Mouse (Mus musculus) liver, embryonic 15.5 days (tissue): ENCODE measurements at regions not wholly inside any gene's neighbourhood (a gene's known extent, or its start where the extent isn't known, plus 50 kb on each side); places are given as distances from the start of the nearest gene placed in this dataset.
A peak's percentile ranks its signal among the peaks of the same experiment; 100 is the strongest.

Experiments used
- ATAC-seq: fragments of 200-750 bp; cut with Nextera tagmentation; 2 replicates; pipeline ENCODE4 v1.8.0; 2017; ENCODE audit warnings: moderate number of reproducible peaks, mild to moderate bottlenecking, moderate library complexity; ENCODE audit not compliant: insufficient read depth
- H3K27ac ChIP-seq: fragments of 300-500 bp; sonication (generic); replicated peaks from 2 replicates; pipeline ENCODE4 v1.5.1; 2015; ENCODE audit warnings: mild to moderate bottlenecking, inconsistent platforms
- H3K27me3 ChIP-seq: fragments of 300-500 bp; sonication (generic); 2 replicates; pipeline ENCODE4 v1.6.1; 2015; ENCODE audit warnings: mild to moderate bottlenecking, inconsistent platforms
- H3K36me3 ChIP-seq: fragments of 300-500 bp; sonication (generic); replicated peaks from 2 replicates; pipeline ENCODE4 v1.6.1; 2015; ENCODE audit warnings: moderate library complexity, mild to moderate bottlenecking, inconsistent platforms
- H3K4me1 ChIP-seq: fragments of 300-500 bp; sonication (generic); replicated peaks from 2 replicates; pipeline ENCODE4 v1.6.1; 2015; ENCODE audit warnings: inconsistent platforms
- H3K4me2 ChIP-seq: fragments of 300-500 bp; sonication (generic); 2 replicates; pipeline ENCODE4 v1.6.1; 2015; ENCODE audit warnings: moderate library complexity, mild to moderate bottlenecking, inconsistent platforms
- H3K4me3 ChIP-seq: fragments of 300-500 bp; sonication (generic); replicated peaks from 2 replicates; pipeline ENCODE4 v1.5.1; 2015; ENCODE audit warnings: mild to moderate bottlenecking, inconsistent platforms
- H3K9ac ChIP-seq: fragments of 300-500 bp; sonication (generic); 2 replicates; pipeline ENCODE4 v1.6.1; 2015; ENCODE audit warnings: moderate library complexity, mild to moderate bottlenecking, inconsistent platforms
- H3K9me3 ChIP-seq: fragments of 300-500 bp; sonication (generic); replicated peaks from 2 replicates; pipeline ENCODE4 v1.6.1; 2016; ENCODE audit warnings: inconsistent platforms
- WGBS: fragments of 180-500 bp; shearing (Covaris S2); methylation state at CpG from one replicate; pipeline ENCODE4 v1.1.7; 2015; ENCODE audit warnings: mixed read lengths; ENCODE audit not compliant: insufficient replicate concordance; 5-methylcytosine and 5-hydroxymethylcytosine counted together

GRCm38 (mm10) chr19:14742361-14742760, 144.5 kb upstream of the Tle4 start:
- Histone ChIP-seq H3K4me3 (no peak overlapping the region), H3K9me3 (no peaks in the 10 kb centered on the region), H3K9ac (no peak overlapping the region), H3K4me2 (no peak overlapping the region), H3K36me3 (no peaks in the 10 kb centered on the region), H3K27me3 (no peaks in the 10 kb centered on the region; the same call in 1 of the 2 replicates), H3K27ac (no peak overlapping the region), H3K4me1 (no peaks in the 10 kb centered on the region)
- ATAC-seq: no peak
- 69% methylated on average over 3 of the region's 3 CpGs for WGBS

DNA sequence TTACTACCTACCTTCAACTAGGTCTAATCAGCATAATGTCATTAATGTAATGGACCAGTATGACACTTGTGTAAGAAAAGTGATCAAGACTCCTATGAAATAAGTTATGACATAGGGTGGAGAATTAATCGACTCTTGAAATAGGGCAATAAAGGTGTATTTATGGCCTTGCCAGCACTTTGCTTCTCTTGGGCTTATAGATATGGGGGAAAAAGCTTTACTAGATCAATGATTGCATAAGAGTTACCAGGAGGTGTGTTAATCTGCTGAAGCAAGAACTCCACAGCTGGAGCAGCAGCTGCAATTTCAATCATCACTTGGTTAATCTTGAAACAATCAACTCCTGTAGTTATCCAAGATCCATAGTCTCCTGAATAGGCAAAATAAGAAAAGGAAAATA, 143.1 kb upstream of the Tle4 start:
- no peak for ATAC-seq
- Histone ChIP-seq H3K4me3 (no peak overlapping the region), H3K27ac (no peak overlapping the region), H3K36me3 (no peaks in the 10 kb centered on the region), H3K27me3 (no peaks in the 10 kb centered on the region), H3K4me2 (no peak overlapping the region), H3K4me1 (no peaks in the 10 kb centered on the region), H3K9me3 (no peaks in the 10 kb centered on the region), H3K9ac (no peak overlapping the region)
- WGBS: 63% methylated on average over 1 of the region's 1 CpGs

DNA sequence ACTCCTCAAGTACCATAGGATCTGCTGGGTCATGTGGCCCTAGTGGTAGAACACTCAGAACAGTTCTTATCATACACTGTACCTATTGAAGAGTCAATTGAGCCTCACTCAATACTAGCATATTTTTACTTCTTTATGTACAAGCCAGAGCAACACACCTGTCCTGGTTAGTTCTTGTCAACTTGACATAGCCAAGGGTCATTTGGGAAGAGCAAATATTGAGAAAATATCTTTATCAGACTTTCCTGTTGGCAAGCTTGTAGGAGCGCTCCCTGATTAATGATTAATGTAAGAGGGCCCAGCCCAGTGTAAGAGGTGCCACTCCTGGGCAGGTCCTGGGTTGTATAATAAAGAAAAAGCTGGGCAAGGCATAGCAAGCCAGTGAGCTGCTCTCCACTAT, 142.3 kb upstream of the Tle4 start:
- no peaks in the 10 kb centered on the region for H3K4me1 ChIP-seq
- no peak overlapping the region for H3K4me2 ChIP-seq
- no peak overlapping the region for H3K27ac ChIP-seq
- H3K9me3 ChIP-seq: no peaks in the 10 kb centered on the region
- no peaks in the 10 kb centered on the region for H3K27me3 ChIP-seq
- 63% methylated on average over 1 of the region's 1 CpGs for WGBS
- no peak overlapping the region for H3K4me3 ChIP-seq
- H3K36me3 ChIP-seq: no peaks in the 10 kb centered on the region
- no peak overlapping the region for H3K9ac ChIP-seq
- peak; percentile 42; the same call in 1 of the 2 replicates for ATAC-seq

DNA sequence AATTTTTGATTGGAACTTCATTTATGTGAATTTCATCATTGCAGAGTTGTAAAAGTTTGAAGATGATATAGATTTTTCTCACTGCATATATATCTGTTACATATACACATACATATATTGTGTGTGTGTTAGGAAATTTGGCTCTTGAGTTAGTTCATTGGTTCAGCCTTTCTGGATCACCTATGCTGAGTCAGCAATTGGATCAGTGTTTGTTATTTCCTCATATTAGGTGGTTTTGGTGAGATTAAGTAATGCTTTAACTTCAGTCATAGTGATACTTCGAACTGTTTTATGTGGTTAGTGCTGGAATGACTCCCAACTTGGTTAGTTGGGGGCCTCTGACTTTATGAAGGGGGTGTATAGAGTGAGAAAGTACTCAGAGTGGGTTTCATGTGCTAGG, 138.7 kb upstream of the Tle4 start:
- Histone ChIP-seq H3K4me1 (no peaks in the 10 kb centered on the region), H3K4me2 (no peak overlapping the region), H3K27me3 (no peaks in the 10 kb centered on the region), H3K36me3 (no peaks in the 10 kb centered on the region), H3K9ac (no peak overlapping the region), H3K27ac (no peak overlapping the region), H3K9me3 (no peaks in the 10 kb centered on the region), H3K4me3 (no peak overlapping the region)
- no peak for ATAC-seq
- WGBS: 44% methylated on average over 1 of the region's 1 CpGs

DNA sequence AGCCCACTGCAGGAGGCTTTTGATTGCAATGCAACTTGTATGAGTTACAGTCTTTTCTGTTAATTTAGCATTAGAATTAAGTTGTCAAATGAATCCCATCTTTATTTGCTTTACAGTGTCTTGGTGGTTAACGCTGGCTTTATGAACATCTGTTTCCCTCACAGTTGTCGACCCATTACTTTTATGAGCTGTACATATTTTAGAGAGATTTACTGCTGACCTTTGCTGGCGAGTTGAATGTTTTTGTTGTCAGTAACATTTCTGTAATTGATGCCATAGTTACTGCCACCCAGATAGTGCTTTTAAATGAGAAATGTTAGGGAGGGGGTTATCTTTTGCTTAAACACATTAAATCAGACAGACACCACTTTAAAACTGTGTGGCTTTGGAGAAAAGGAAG, 127.5 kb upstream of the Tle4 start:
- no peaks in the 10 kb centered on the region for H3K9me3 ChIP-seq
- no peaks in the 10 kb centered on the region for H3K27me3 ChIP-seq
- 40% methylated on average over 3 of the region's 3 CpGs for WGBS
- no peak overlapping the region for H3K9ac ChIP-seq
- H3K36me3 ChIP-seq: no peaks in the 10 kb centered on the region
- ATAC-seq: no peak
- H3K4me3 ChIP-seq: no peak overlapping the region
- no peak overlapping the region for H3K27ac ChIP-seq
- H3K4me1 ChIP-seq: no peaks in the 10 kb centered on the region
- H3K4me2 ChIP-seq: no peak overlapping the region

DNA sequence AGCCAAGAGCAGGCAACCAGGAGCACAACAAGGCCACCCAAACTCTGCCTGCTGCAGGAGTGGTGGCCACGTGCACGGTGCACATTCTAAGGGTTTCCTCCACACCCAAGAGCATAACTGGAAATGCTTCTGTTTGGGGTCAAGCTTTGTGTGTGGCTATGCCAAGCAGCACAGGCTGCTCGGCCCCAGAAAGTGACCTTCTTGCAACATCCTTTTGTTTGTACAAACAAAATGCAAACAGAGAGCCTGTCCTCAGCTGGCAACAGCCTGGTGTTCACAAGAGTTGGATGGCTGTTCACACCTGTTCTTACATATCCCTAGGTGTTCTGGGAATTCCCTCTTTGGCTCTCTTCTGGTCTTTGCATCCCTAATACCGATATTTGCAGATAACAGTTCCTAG, 126.8 kb upstream of the Tle4 start:
- Histone ChIP-seq H3K27me3 (no peaks in the 10 kb centered on the region), H3K4me3 (no peak overlapping the region), H3K4me2 (no peak overlapping the region), H3K27ac (no peak overlapping the region), H3K36me3 (no peaks in the 10 kb centered on the region), H3K9me3 (no peaks in the 10 kb centered on the region), H3K9ac (no peak overlapping the region), H3K4me1 (no peaks in the 10 kb centered on the region)
- 47% methylated on average over 4 of the region's 4 CpGs for WGBS
- no peak for ATAC-seq

DNA sequence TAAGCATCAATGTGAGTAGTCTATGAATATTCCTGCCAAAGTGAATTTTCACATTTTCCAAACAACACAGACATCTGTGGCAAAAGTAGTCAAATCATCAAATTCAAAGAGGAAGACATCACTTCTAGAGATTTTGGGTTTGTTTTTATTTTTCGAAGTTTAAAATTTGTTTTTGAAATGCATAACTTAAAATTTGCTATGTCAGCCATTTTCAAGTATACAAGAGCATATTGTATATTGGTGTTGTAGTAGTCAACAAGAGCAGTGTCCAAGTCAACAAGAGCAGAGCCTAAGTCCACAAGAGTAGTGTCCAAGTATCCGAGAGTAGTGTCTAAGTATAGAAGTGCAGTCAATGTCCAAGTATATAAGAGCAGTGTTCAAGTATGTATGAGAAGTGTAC, 107.9 kb upstream of the Tle4 start:
- Histone ChIP-seq H3K36me3 (no peaks in the 10 kb centered on the region), H3K4me2 (no peak overlapping the region), H3K9me3 (no peaks in the 10 kb centered on the region), H3K27ac (no peak overlapping the region), H3K27me3 (no peaks in the 10 kb centered on the region), H3K4me3 (no peak overlapping the region), H3K4me1 (no peaks in the 10 kb centered on the region), H3K9ac (no peak overlapping the region)
- no peak for ATAC-seq
- WGBS: 60% methylated on average over 2 of the region's 2 CpGs

DNA sequence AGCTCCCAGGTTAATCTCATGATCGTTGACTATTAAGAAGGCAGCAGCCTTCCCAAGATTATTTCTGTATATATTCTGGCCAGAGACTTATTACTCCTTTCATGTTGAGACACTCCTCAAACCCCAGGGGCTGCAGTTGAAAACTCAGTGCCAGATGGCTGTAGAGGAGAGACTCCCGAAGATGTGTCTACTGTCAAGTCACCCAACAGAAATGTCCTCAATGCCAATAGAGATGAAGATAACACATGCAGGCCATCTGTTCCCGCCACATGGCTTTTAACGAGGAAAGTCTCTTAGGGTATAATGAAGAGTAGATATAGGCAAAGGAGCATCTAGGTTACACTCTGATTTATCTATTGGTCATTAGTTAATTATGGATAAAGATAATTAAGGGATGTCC, 103.3 kb upstream of the Tle4 start:
- 61% methylated on average over 4 of the region's 4 CpGs for WGBS

DNA sequence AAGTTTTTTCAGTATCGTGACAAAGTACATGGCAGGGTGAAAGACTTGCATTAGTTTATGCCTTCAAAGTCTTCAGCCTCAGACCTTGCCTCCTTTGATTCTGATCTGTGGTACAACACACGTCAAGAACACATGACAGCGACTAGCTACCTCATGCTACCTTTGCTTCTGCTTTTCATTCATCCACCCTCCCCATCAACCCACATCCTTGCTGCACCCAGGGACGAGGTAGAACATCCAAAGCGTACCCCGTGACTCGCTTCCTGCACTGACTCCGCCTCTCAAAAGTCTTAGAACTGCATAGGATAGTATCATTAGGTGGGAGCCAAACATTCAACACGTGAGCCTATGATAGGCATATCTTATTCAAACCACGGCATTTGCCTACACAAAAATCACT, 97.5 kb upstream of the Tle4 start:
- Histone ChIP-seq H3K27ac (no peak overlapping the region), H3K27me3 (no peaks in the 10 kb centered on the region), H3K9me3 (no peaks in the 10 kb centered on the region), H3K36me3 (no peaks in the 10 kb centered on the region), H3K4me1 (no peaks in the 10 kb centered on the region), H3K9ac (no peak overlapping the region), H3K4me3 (no peak overlapping the region), H3K4me2 (no peak overlapping the region)
- ATAC-seq: no peak
- 64% methylated on average over 10 of the region's 10 CpGs for WGBS

More for the DNA sequence above, 103.3 kb upstream of the Tle4 start:
- Histone ChIP-seq H3K9me3 (no peaks in the 10 kb centered on the region), H3K36me3 (no peaks in the 10 kb centered on the region), H3K4me1 (no peaks in the 10 kb centered on the region), H3K9ac (no peak overlapping the region), H3K4me2 (no peak overlapping the region), H3K4me3 (no peak overlapping the region), H3K27me3 (no peaks in the 10 kb centered on the region), H3K27ac (no peak overlapping the region)
- ATAC-seq: no peak

DNA sequence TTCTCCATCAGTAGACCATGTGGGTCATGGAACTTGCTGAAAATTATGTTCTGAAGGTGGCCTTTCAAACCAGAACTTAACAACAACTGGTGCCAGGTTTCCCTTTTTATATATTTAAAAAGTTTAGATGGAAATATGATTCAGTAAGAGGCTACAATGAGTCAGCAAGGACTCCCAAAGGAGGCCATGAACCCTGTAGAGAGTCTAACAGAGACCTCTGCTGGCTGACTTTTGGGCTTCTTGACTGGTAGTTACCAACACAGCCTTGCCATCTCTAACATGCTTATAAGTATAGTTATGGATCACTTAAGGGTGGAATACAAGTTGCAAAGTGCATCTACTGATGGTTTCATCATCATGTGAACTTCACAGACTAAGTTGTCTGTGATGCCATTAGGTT, 94.3 kb upstream of the Tle4 start:
- H3K27me3 ChIP-seq: no peaks in the 10 kb centered on the region
- no peak overlapping the region for H3K4me3 ChIP-seq
- H3K4me2 ChIP-seq: no peak overlapping the region
- H3K4me1 ChIP-seq: no peaks in the 10 kb centered on the region
- no peaks in the 10 kb centered on the region for H3K9me3 ChIP-seq
- no peak overlapping the region for H3K27ac ChIP-seq
- ATAC-seq: no peak
- no peaks in the 10 kb centered on the region for H3K36me3 ChIP-seq
- H3K9ac ChIP-seq: no peak overlapping the region

DNA sequence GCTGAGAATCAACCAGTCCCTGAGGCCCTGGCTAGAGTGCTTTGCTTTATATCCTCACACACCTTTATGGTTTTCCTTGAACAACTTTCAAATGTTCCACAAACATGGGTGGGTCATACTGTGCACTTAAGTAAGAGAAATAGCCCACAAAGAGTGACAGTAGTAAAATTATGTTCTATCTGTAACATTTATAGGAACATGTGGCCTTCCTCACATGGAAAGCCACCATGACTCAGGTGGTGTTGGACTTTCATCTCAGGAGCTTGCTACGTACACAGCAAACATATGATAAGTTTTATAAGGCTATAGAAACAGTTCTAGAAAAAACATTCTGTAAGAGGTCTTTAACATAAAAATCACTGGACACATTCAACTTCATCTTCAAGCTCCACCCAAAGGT, 87.8 kb upstream of the Tle4 start:
- no peak for ATAC-seq
- Histone ChIP-seq H3K9ac (no peak overlapping the region), H3K4me2 (no peak overlapping the region), H3K27ac (no peak overlapping the region), H3K9me3 (no peaks in the 10 kb centered on the region), H3K27me3 (no peaks in the 10 kb centered on the region), H3K4me1 (no peaks in the 10 kb centered on the region), H3K4me3 (no peak overlapping the region), H3K36me3 (no peaks in the 10 kb centered on the region)
- WGBS: 75% methylated on average over 1 of the region's 1 CpGs

DNA sequence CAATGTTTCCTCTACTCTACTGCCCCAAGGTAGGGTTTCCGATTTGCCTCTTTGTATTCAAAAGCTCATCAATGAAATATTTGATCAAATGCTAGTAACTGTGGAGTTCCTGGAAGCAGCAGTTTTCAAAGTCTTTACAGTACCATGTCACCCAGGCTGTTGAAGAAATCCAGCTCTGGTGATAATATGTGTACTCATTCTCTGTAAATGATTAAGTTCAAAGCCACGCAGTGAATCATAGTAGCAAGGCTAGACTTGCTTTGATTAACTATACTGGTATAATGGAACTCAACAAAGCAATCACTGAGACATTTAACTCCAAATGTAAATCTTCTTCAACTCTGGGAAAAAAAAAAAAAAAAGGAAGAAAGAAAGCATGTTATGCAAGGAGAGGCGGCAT, 86.8 kb upstream of the Tle4 start:
- Histone ChIP-seq H3K4me2 (no peak overlapping the region), H3K36me3 (no peaks in the 10 kb centered on the region), H3K9ac (no peak overlapping the region), H3K4me3 (no peak overlapping the region), H3K27me3 (no peaks in the 10 kb centered on the region), H3K27ac (no peak overlapping the region), H3K9me3 (no peaks in the 10 kb centered on the region), H3K4me1 (no peaks in the 10 kb centered on the region)
- no peak for ATAC-seq
- WGBS: 81% methylated on average over 3 of the region's 3 CpGs
